Mouse (Mus musculus) midbrain, embryonic 11.5 days (tissue): ENCODE data around the gene Gm11937. TPM values are rescaled to one million over a fixed set of nuclear protein-coding genes. Genes with fewer than 3 reads are reported as not detected.
"Not testable (repeated sequence)": the region's sequence is repeated elsewhere in the genome, so short reads cannot be mapped to it uniquely, and the experiment has no call there.

Experiments
- ATAC-seq: fragments of 200-750 bp; cut with Nextera tagmentation; 2 replicates; pipeline ENCODE4 v1.8.0; 2017; ENCODE audit warnings: moderate TSS enrichment, moderate library complexity; ENCODE audit not compliant: low FRiP score
- DNase-seq: peaks from one replicate; pipeline ENCODE4 v3.0.0; 2015; ENCODE audit warnings: low spot score; ENCODE audit errors: missing footprints
- H3K27ac ChIP-seq: fragments of 300-500 bp; sonication (generic); 2 replicates; pipeline ENCODE4 v1.5.1; 2014; ENCODE audit warnings: low read depth, low read length
- H3K27me3 ChIP-seq: fragments of 300-500 bp; sonication (generic); 2 replicates; pipeline ENCODE4 v1.6.1; 2014; ENCODE audit warnings: mild to moderate bottlenecking, low read length, moderate library complexity, mixed read lengths; ENCODE audit not compliant: control insufficient read depth, insufficient read depth
- H3K36me3 ChIP-seq: fragments of 300-500 bp; sonication (generic); 2 replicates; pipeline ENCODE4 v1.6.1; 2014; ENCODE audit warnings: mild to moderate bottlenecking, low read length, moderate library complexity, mixed read lengths; ENCODE audit not compliant: control insufficient read depth, insufficient read depth
- H3K4me1 ChIP-seq: fragments of 300-500 bp; sonication (generic); 2 replicates; pipeline ENCODE4 v1.6.1; 2014; ENCODE audit warnings: low read length; ENCODE audit not compliant: control insufficient read depth, insufficient read depth
- H3K4me2 ChIP-seq: fragments of 300-500 bp; sonication (generic); 2 replicates; pipeline ENCODE4 v1.6.1; 2014; ENCODE audit warnings: mild to moderate bottlenecking, moderate library complexity
- H3K4me3 ChIP-seq: fragments of 300-500 bp; sonication (generic); 2 replicates; pipeline ENCODE4 v1.5.1; 2014; ENCODE audit warnings: low read depth, low read length
- H3K9ac ChIP-seq: fragments of 300-500 bp; sonication (generic); 2 replicates; pipeline ENCODE4 v1.6.1; 2014; ENCODE audit warnings: low read length
- H3K9me3 ChIP-seq: fragments of 300-500 bp; sonication (generic); 2 replicates; pipeline ENCODE4 v1.6.1; 2016; ENCODE audit warnings: low read length; ENCODE audit not compliant: control insufficient read depth
- WGBS: fragments of 180-500 bp; shearing (Covaris S2); extraction: QIAGEN DNeasy Blood & Tissue Kit; methylation state at CpG from one replicate; pipeline ENCODE4 v1.1.7; 2014; 5-methylcytosine and 5-hydroxymethylcytosine counted together
- polyA plus RNA-seq: library from polyadenylated mRNA; unstranded; fragments of >200 nt; fragmentation: Nextera tagmentation; extraction: Ambion mirVana; gene quantifications from 2 replicates; pipeline ENCODE4 v1.2.1, GENCODE M21; 2014

The Gm11937 gene
- polyA plus RNA-seq, 1 experiment from 2014 or later: not detected

DNA sequence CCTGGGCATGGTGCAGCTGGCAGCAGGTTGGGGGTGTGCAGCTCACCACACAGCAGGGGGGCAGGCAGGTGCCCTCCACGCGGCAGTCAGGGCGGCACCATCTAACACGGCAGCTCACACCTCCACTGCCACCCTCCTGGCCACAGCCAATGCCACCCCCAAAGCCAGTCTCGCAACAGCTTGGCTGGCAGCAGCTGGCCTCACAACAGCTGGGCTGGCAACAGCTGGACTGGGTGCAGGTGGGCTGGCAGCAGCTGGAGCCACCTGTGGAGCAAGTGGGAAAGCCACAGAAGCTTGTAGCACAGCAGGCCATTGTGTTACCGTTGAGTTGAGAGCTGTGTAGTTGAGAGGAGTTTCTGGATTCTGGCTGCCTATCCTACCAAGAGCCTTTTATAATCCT lies 12.2 kb downstream of the Gm11937 start, which contains the start of gene Krtap9-3:
Krtap9-3 (minus strand) TSS at position 364 of the 400 bp plus-strand sequence.
- not testable (repeated sequence) for H3K9me3 ChIP-seq, DNase-seq, H3K4me2 ChIP-seq, H3K36me3 ChIP-seq, H3K4me1 ChIP-seq, H3K27ac ChIP-seq, ATAC-seq, H3K27me3 ChIP-seq, H3K4me3 ChIP-seq, H3K9ac ChIP-seq
- 87% methylated on average over 6 of the region's 6 CpGs for WGBS

DNA sequence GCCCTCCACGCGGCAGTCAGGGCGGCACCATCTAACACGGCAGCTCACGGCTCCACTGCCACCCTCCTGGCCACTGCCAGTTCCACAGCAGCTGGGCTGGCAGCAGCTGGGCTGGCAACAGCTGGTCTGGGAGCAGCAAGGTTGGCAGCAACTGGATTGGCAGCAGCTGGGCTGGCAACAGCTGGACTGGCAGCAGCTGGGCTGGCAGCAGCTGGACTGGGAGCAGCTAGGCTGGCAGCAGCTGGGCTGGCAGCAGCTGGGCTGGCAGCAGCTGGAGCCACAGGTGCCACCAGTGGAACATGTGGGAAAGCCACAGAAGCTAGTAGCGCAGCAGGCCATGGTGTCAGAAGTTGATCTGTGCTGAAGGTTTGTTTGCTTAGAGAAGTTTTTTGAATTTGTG lies 19.0 kb downstream of the Gm11937 start, which contains the start of gene Krtap1-3:
Krtap1-3 (minus strand) TSS at position 359 of the 400 bp plus-strand sequence.
- WGBS: 92% methylated on average over 6 of the region's 6 CpGs
- no peak within 1 kb of the TSS for H3K4me2 ChIP-seq

DNA sequence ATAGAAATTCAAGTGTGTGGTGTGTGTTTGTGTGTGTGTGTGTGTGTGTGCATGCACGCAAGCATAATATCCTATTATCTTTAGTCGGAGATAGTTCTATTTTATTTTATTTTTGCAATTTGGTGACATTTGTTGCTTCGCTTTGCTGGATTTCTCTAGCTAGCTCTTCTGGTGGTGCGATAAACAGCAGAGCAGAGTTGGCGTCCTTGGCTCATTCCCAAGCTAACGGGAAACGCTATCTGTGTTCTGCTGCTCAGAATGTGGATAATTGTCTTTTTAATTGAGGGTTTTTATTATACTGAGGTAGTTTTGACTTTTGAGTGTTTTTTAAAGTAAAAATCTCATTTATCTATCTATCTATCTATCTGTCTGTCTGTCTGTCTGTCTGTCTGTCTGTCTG lies 24.9 kb downstream of the Gm11937 start:
- 94% methylated on average over 7 of the region's 7 CpGs for WGBS
- Histone ChIP-seq H3K9me3 (no peaks in the 10 kb centered on the region), H3K4me3 (no peak overlapping the region), H3K9ac (no peak overlapping the region), H3K27ac (no peak overlapping the region), H3K27me3 (no peaks in the 10 kb centered on the region), H3K36me3 (no peaks in the 10 kb centered on the region), H3K4me2 (no peak overlapping the region), H3K4me1 (no peaks in the 10 kb centered on the region)
- DNase-seq (no peak), ATAC-seq (no peak)

More for the DNA sequence above, 19.0 kb downstream of the Gm11937 start, which contains the start of gene Krtap1-3:
- ATAC-seq (no peak), DNase-seq (no peak)
- no peak within 1 kb of the TSS for H3K9ac ChIP-seq
- H3K4me1 ChIP-seq: no peaks in the 10 kb centered on the region
- no peaks in the 10 kb centered on the region for H3K36me3 ChIP-seq
- no peaks in the 10 kb centered on the region for H3K27me3 ChIP-seq
- no peak within 1 kb of the TSS for H3K27ac ChIP-seq
- H3K9me3 ChIP-seq: no peaks in the 10 kb centered on the region
- no peak within 1 kb of the TSS for H3K4me3 ChIP-seq

GRCm38 (mm10) chr11:99583245-99583704 lies 26.7 kb downstream of the Gm11937 start, which contains the start of gene Krtap1-4:
Gene Krtap1-4, minus strand, starts transcription at chr11:99583654.
- DNase-seq (no peak), ATAC-seq (no peak)
- no peaks in the 10 kb centered on the region for H3K4me1 ChIP-seq
- no peak within 1 kb of the TSS for H3K27ac ChIP-seq
- 74% methylated on average over 5 of the region's 5 CpGs for WGBS
- H3K4me3 ChIP-seq: no peak within 1 kb of the TSS
- no peaks in the 10 kb centered on the region for H3K36me3 ChIP-seq
- no peaks in the 10 kb centered on the region for H3K27me3 ChIP-seq
- no peak within 1 kb of the TSS for H3K9ac ChIP-seq
- no peaks in the 10 kb centered on the region for H3K9me3 ChIP-seq
- H3K4me2 ChIP-seq: no peak within 1 kb of the TSS

DNA sequence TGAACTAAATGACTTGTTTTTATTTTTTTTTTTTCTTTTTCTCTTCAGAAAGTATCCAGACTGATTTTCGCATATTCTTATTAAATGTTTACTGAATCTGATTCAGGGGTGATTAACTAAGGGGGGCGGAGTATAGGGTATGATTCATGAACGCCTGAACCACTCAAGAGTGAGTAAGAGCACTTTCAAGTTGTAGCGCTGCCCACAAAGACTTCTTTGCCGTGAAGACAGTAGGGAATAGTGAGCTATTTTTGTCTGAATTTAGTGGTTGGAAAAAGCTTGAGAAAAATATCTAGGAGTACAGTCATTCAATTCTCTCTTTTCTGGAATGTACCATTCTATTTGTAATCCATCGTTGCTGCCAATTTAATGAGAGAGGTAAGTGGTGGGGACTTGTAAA lies 28.4 kb downstream of the Gm11937 start:
- no peak for ATAC-seq
- Histone ChIP-seq H3K27me3 (no peaks in the 10 kb centered on the region), H3K9me3 (no peaks in the 10 kb centered on the region), H3K9ac (no peak overlapping the region), H3K4me1 (no peaks in the 10 kb centered on the region), H3K36me3 (no peaks in the 10 kb centered on the region), H3K4me3 (no peak overlapping the region), H3K27ac (no peak overlapping the region), H3K4me2 (no peak overlapping the region)
- whole genome bisulfite sequencing: 88% methylated on average over 6 of the region's 6 CpGs
- DNase-seq: no peak

DNA sequence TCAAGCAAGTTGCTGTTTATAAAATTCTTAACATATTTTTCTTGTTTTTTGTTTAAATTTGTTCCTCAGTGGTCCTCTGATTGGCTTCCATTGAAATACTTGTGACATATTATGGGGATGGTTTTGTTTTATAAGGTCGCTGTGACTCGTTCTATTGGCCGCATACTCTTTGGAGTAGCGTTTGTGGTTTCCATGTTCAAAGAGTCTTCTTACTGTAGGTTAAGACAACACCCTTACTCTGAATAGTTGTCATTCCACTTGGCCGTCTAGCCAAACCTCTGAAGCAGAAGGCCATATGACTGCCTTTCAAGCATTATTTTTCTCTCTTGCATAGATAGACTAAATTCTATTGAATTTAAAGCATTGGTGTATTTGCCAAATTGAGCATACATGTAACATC lies 28.9 kb downstream of the Gm11937 start:
- Histone ChIP-seq H3K9me3 (no peaks in the 10 kb centered on the region), H3K4me2 (no peak overlapping the region), H3K4me3 (no peak overlapping the region), H3K4me1 (no peaks in the 10 kb centered on the region), H3K27ac (no peak overlapping the region), H3K36me3 (no peaks in the 10 kb centered on the region), H3K9ac (no peak overlapping the region), H3K27me3 (no peaks in the 10 kb centered on the region)
- DNase-seq (no peak), ATAC-seq (no peak)
- 92% methylated on average over 5 of the region's 5 CpGs for WGBS

DNA sequence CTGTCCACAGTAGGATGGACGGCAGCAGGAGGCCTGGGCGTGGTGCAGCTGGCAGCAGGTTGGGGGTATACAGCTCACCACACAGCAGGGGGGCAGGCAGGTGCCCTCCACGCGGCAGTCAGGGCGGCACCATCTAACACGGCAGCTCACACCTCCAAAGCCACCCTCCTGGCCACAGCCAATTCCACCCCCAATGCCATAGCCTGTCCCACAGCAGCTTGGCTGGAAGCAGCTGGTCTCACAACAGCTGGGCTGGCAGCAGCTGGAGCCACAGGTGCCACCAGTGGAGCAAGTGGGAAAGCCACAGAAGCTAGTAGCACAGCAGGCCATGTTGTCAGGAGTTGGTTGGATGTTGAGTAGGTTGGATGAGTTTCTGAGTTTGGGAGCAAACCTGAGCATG lies 29.4 kb downstream of the Gm11937 start, which contains the start of gene Krtap1-5:
Krtap1-5 (minus strand) TSS at position 381 of the 400 bp plus-strand sequence.
- Histone ChIP-seq H3K9ac (no peak within 1 kb of the TSS), H3K4me1 (no peaks in the 10 kb centered on the region), H3K4me3 (no peak within 1 kb of the TSS), H3K4me2 (no peak within 1 kb of the TSS), H3K27me3 (no peaks in the 10 kb centered on the region), H3K27ac (no peak within 1 kb of the TSS), H3K36me3 (no peaks in the 10 kb centered on the region), H3K9me3 (no peaks in the 10 kb centered on the region)
- DNase-seq: no peak
- no peak for ATAC-seq
- WGBS: 89% methylated on average over 6 of the region's 6 CpGs

- Histone ChIP-seq H3K9ac (no peak overlapping the region), H3K36me3 (no peaks in the 10 kb centered on the region), H3K4me3 (no peak overlapping the region), H3K9me3 (no peaks in the 10 kb centered on the region), H3K27ac (no peak overlapping the region), H3K27me3 (no peaks in the 10 kb centered on the region), H3K4me1 (no peaks in the 10 kb centered on the region), H3K4me2 (peak overlapping the region; percentile 1; the same call in 1 of the 2 replicates)
- ATAC-seq (peak; percentile 85), DNase-seq (peak; percentile 96)
- WGBS: under 1% methylated on average over 7 of the region's 7 CpGs
Observed at GRCm38 (mm10) chr11:99574106-99574505, 35.9 kb downstream of the Gm11937 start.

- Histone ChIP-seq H3K27ac (no peak overlapping the region), H3K4me1 (no peaks in the 10 kb centered on the region), H3K9me3 (no peaks in the 10 kb centered on the region), H3K27me3 (no peaks in the 10 kb centered on the region), H3K9ac (no peak overlapping the region), H3K36me3 (no peaks in the 10 kb centered on the region), H3K4me3 (no peak overlapping the region), H3K4me2 (no peak overlapping the region)
- WGBS: 19% methylated on average over 4 of the region's 4 CpGs
- ATAC-seq: no peak
- peak; percentile 87 for DNase-seq
Observed at GRCm38 (mm10) chr11:99573164-99573563, 36.8 kb downstream of the Gm11937 start.
